Mouse (Mus musculus) lung, embryonic 16.5 days (tissue): ENCODE data around the gene Gm26920. TPM values are rescaled to one million over a fixed set of nuclear protein-coding genes. Genes with fewer than 3 reads are reported as not detected.
A peak's percentile ranks its signal among the peaks of the same experiment; 100 is the strongest.

ENCODE experiments used
- ATAC-seq: fragments of 200-750 bp; cut with Nextera tagmentation; 2 replicates; pipeline ENCODE4 v1.8.0; 2017; ENCODE audit warnings: low read depth, mild to moderate bottlenecking, moderate library complexity
- H3K27ac ChIP-seq: fragments of 300-500 bp; sonication (generic); 2 replicates; pipeline ENCODE4 v1.5.1; 2014; ENCODE audit warnings: mild to moderate bottlenecking, control low read depth, low read length
- H3K27me3 ChIP-seq: fragments of 300-500 bp; sonication (generic); 2 replicates; pipeline ENCODE4 v1.6.1; 2014; ENCODE audit warnings: low read depth, low read length, mixed read lengths; ENCODE audit not compliant: control insufficient read depth, insufficient read depth
- H3K36me3 ChIP-seq: fragments of 300-500 bp; sonication (generic); 2 replicates; pipeline ENCODE4 v1.6.1; 2014; ENCODE audit warnings: low read length; ENCODE audit not compliant: control insufficient read depth, insufficient read depth
- H3K4me1 ChIP-seq: fragments of 300-500 bp; sonication (generic); replicated peaks from 2 replicates; pipeline ENCODE4 v1.6.1; 2014; ENCODE audit warnings: low read length, mixed read lengths; ENCODE audit not compliant: control insufficient read depth, insufficient read depth
- H3K4me2 ChIP-seq: fragments of 300-500 bp; sonication (generic); 2 replicates; pipeline ENCODE4 v1.6.1; 2014; ENCODE audit warnings: low read depth, low read length, control low read depth
- H3K4me3 ChIP-seq: fragments of 300-500 bp; sonication (generic); 2 replicates; pipeline ENCODE4 v1.5.1; 2014; ENCODE audit warnings: mild to moderate bottlenecking, low read length, control low read depth
- H3K9ac ChIP-seq: fragments of 300-500 bp; sonication (generic); 2 replicates; pipeline ENCODE4 v1.6.1; 2014; ENCODE audit warnings: low read length, control low read depth
- H3K9me3 ChIP-seq: fragments of 300-500 bp; sonication (generic); 2 replicates; pipeline ENCODE4 v1.6.1; 2016; ENCODE audit warnings: low read length; ENCODE audit not compliant: control insufficient read depth
- whole genome bisulfite sequencing: fragments of 180-500 bp; shearing (Covaris S2); extraction: QIAGEN DNeasy Blood & Tissue Kit; methylation state at CpG from one replicate; pipeline ENCODE4 v1.1.7; 2014; 5-methylcytosine and 5-hydroxymethylcytosine counted together
- polyA plus RNA-seq: library from polyadenylated mRNA; unstranded; fragments of >200 nt; fragmentation: Nextera tagmentation; extraction: Ambion mirVana; gene quantifications from 2 replicates; pipeline ENCODE4 v1.2.1, GENCODE M21; 2015

The Gm26920 gene
- polyA plus RNA-seq, 1 experiment from 2014 or later = 1.2 TPM

DNA sequence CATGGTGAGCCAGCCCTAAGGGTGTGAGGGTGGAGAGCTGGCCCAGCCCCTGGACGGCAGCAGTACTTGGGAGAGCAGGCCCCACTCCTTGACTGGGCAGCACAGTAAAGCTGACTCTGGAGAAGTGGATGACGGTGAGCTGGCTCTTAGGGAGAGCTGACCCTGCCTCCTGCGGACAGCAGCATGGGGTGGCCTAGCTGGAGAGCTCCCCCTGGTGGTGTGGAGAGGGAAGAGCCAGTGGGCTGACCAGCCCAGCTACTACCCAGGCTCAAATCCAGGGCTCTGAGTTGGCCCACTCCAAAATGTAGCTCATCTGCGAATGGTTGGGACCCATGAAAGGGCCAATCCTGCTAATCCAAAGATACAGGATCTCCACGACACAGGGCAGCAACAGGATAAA is 25.6 kb downstream of the Gm26920 start:
- no peak for ATAC-seq
- no peak overlapping the region for H3K27ac ChIP-seq
- WGBS = 77% methylated on average over 5 of the region's 5 CpGs
- no peak overlapping the region for H3K4me2 ChIP-seq
- H3K36me3 ChIP-seq = peaks cover 14% of the 10 kb centered on the region
- H3K27me3 ChIP-seq = no peaks in the 10 kb centered on the region
- H3K4me3 ChIP-seq = no peak overlapping the region
- H3K4me1 ChIP-seq = no peaks in the 10 kb centered on the region
- H3K9ac ChIP-seq = no peak overlapping the region
- H3K9me3 ChIP-seq = no peaks in the 10 kb centered on the region

DNA sequence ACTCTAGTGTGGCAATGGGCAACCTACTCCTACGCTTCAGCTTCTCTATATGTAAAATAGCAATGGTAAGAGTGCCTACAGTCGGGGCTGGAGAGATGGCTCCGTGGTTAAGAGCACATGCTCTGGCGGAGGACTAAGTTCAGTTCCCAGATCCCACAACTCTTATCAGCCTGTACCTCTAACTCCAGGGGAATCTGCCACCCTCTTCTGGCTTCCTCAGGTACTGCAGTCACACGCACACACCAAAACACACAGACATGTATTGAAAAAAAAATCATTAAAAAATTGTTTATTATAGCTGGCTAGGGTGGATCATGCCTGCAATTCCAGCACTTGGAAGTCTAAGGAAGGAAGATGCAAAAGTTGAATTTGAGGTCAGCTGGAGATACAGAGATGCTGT is 27.7 kb downstream of the Gm26920 start:
- ATAC-seq = no peak
- no peaks in the 10 kb centered on the region for H3K27me3 ChIP-seq
- no peak overlapping the region for H3K4me2 ChIP-seq
- H3K4me1 ChIP-seq = no peaks in the 10 kb centered on the region
- no peak overlapping the region for H3K9ac ChIP-seq
- 86% methylated on average over 5 of the region's 5 CpGs for WGBS
- peaks cover 18% of the 10 kb centered on the region for H3K36me3 ChIP-seq
- H3K27ac ChIP-seq = no peak overlapping the region
- H3K9me3 ChIP-seq = no peaks in the 10 kb centered on the region
- H3K4me3 ChIP-seq = no peak overlapping the region

DNA sequence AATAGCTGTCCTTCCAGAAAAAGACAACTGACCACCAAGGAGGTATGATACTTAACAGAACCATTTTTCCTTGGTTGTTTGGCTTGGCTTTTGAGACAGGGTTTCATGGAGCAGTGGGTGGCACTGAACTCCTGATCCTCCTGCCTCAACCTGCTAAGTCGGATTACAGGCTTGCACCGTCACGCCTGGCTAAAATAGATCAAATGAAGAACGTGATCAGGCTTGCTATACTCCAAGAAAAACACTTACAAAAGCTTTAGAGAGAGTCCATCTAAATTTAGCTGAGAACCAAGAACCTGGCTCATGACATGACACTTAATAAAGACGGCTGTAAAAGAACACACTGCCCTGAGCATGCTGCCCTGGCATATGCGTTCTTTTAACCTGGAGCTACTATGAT is 29.9 kb downstream of the Gm26920 start:
- no peak overlapping the region for H3K4me3 ChIP-seq
- no peaks in the 10 kb centered on the region for H3K4me1 ChIP-seq
- no peaks in the 10 kb centered on the region for H3K27me3 ChIP-seq
- no peak for ATAC-seq
- no peak overlapping the region for H3K4me2 ChIP-seq
- 85% methylated on average over 6 of the region's 6 CpGs for WGBS
- H3K9me3 ChIP-seq = no peaks in the 10 kb centered on the region
- peaks cover 24% of the 10 kb centered on the region for H3K36me3 ChIP-seq
- H3K9ac ChIP-seq = no peak overlapping the region
- no peak overlapping the region for H3K27ac ChIP-seq

DNA sequence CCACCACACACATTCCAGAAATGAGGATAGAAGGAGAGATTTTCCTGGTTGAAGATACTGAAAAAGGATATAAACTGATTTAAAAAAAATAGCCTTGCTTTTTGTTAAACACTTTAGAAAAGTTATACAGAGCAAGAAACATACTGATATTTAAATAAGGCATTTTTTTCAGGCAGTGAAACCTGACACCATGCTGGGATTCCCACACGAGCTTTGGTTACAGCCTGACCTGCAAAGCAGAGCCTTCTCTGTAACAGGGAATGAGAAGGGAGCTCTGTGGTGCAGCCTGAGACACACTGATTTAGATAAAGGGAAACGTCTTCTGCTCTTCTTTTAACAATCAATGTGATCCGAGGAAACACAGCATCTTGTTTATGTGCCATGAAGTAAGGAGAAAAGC is 36.6 kb downstream of the Gm26920 start:
- Histone ChIP-seq H3K9me3 (no peaks in the 10 kb centered on the region), H3K27ac (no peak overlapping the region), H3K27me3 (no peaks in the 10 kb centered on the region), H3K4me3 (no peak overlapping the region), H3K4me1 (peaks cover 7% of the 10 kb centered on the region), H3K36me3 (peaks cover 9% of the 10 kb centered on the region), H3K4me2 (no peak overlapping the region), H3K9ac (no peak overlapping the region)
- 5% methylated on average over 3 of the region's 3 CpGs for WGBS
- no peak for ATAC-seq

DNA sequence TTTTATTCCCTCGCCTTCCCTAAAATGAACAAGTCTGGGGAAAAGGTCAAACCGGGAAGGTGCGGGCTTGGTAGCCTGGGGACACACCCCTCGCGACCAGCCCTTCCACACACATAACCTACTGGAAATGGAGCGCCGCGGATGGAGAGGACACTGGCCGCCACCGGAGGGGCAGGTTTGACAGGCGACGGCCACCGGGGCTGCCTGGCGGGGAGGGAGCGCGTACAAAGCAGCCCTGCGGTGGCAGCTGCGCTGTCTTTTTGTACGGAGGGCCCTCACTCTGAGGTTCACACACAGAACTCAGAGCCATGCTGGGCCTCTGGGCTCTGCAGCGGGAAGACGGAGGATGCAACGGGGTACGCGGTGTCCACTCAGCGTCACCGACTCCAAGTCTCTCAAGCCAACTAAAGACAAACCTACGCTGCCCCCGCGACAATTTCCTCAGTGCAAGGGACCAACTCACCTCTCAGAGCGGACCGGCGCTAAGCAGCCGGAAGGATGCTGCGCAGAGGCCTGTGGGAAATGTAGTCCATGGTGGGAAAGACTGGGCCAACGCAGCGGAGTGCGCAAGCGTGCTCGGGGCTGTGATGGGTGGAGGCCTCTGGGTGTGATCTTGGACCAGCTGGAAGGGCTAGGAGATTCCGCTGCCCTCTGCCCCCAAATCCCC is 39.2 kb downstream of the Gm26920 start, which contains the start of gene Zfp14:
TSS of gene Zfp14 (minus strand) at position 499 of the 667 bp plus-strand sequence.
- ATAC-seq = peak; percentile 99
- H3K27ac ChIP-seq = peak within 1 kb of the TSS; percentile 71
- no peaks in the 10 kb centered on the region for H3K9me3 ChIP-seq
- under 1% methylated on average over 40 of the region's 40 CpGs for WGBS
- peak within 1 kb of the TSS; percentile 78 for H3K4me3 ChIP-seq
- no peaks in the 10 kb centered on the region; the same call in 1 of the 2 replicates for H3K36me3 ChIP-seq
- peak within 1 kb of the TSS; percentile 74 for H3K9ac ChIP-seq
- no peaks in the 10 kb centered on the region for H3K27me3 ChIP-seq
- H3K4me2 ChIP-seq = peak within 1 kb of the TSS; percentile 72
- peaks cover 7% of the 10 kb centered on the region for H3K4me1 ChIP-seq

DNA sequence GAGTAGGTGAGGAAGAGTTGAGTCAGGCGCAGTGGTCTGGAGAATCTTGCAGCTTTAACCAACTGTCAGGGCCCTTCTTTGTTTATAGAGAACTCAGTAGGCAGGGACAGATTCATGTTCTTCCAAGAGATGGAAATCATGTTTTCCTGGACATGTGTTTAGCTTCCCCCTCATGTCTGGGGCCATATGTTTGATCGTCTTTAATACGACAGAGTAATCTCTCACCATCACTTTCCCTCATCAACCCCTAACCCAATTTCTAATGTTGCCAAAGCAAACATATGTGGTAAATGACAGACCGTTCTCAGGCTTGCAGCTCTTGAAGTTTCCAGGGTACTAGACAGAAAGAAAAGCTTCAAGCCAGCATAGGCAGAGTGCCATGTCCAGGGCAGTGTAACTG is 42.1 kb downstream of the Gm26920 start:
- peaks cover 7% of the 10 kb centered on the region for H3K4me1 ChIP-seq
- H3K9me3 ChIP-seq = no peaks in the 10 kb centered on the region
- 68% methylated on average over 4 of the region's 4 CpGs for whole genome bisulfite sequencing
- H3K27me3 ChIP-seq = no peaks in the 10 kb centered on the region
- H3K9ac ChIP-seq = no peak overlapping the region
- no peak overlapping the region for H3K4me3 ChIP-seq
- ATAC-seq = no peak
- no peak overlapping the region for H3K4me2 ChIP-seq
- no peak overlapping the region for H3K27ac ChIP-seq
- H3K36me3 ChIP-seq = no peaks in the 10 kb centered on the region

DNA sequence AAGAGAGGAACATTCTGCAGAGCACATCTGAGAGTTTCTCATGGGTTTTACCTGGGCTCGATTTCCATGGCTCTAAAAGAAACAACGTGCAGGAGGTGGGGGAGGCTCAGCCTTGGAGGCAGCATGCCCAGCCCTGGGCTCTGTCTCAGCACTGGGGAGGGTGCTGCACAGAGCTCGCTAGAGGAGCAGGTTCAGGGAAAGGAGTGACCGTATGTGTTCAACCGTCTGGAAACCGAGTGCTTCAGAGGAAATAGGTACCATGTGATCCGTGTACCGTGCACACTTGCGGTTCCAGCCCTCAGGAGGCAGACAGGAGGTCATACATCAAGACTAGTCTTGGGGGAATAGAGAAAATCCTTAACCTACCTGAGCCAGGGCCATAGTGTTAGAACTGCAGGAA is 45.9 kb downstream of the Gm26920 start:
- Histone ChIP-seq H3K9ac (no peak overlapping the region), H3K36me3 (no peaks in the 10 kb centered on the region), H3K9me3 (no peaks in the 10 kb centered on the region), H3K4me3 (no peak overlapping the region), H3K4me2 (no peak overlapping the region), H3K27ac (no peak overlapping the region), H3K27me3 (no peaks in the 10 kb centered on the region), H3K4me1 (no peaks in the 10 kb centered on the region)
- 61% methylated on average over 9 of the region's 9 CpGs for WGBS
- ATAC-seq = no peak

DNA sequence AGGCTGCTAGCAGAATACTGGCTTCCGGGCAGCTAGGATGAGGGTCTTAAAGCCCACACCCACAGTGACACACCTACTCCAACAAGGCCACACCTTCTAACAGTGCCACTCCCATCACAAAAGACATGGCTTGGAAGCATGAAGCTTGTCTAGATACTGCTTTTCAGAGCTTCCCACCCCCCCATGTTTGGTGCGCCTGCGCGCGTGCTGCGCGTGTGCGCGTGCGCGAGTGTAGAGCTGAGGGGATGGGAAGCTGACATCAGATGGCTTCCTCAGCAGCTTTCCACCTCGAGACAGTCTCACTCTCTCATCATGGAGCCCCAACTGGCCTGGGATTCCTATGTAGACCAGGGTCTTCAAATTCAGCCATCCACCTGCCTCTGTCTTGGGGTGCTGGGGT is 55.9 kb downstream of the Gm26920 start:
- Histone ChIP-seq H3K9me3 (no peaks in the 10 kb centered on the region), H3K4me1 (no peaks in the 10 kb centered on the region), H3K36me3 (peaks cover 4% of the 10 kb centered on the region; the same call in 1 of the 2 replicates), H3K27me3 (no peaks in the 10 kb centered on the region), H3K4me3 (no peak overlapping the region), H3K27ac (no peak overlapping the region), H3K9ac (no peak overlapping the region), H3K4me2 (no peak overlapping the region)
- ATAC-seq = no peak
- WGBS = 93% methylated on average over 12 of the region's 12 CpGs

DNA sequence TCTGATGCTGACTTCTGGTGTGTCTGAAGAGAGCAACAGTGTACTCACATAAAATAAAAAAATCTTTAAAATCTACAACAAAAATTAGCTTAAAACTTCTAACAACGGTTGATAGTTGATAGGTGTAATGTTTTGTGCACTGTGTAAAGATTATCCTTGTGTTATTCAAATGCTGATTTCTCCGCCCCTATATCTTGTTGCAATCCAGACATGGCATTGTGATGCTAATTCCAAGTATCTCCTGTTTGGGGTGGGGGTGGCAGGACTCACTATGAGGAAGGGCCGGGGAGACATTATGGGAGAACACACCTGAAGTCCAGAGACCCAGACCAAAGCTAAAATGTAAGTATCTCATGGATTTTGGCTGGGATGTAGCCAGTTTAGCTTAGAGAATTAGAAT is 58.8 kb downstream of the Gm26920 start:
- Histone ChIP-seq H3K4me1 (no peaks in the 10 kb centered on the region), H3K9ac (no peak overlapping the region), H3K4me2 (no peak overlapping the region), H3K27ac (no peak overlapping the region), H3K9me3 (no peaks in the 10 kb centered on the region), H3K27me3 (no peaks in the 10 kb centered on the region), H3K36me3 (peaks cover 3% of the 10 kb centered on the region; the same call in 1 of the 2 replicates), H3K4me3 (no peak overlapping the region)
- no peak for ATAC-seq
- WGBS = 86% methylated on average over 3 of the region's 3 CpGs
